Mouse (Mus musculus): ENCODE data around the gene Prex1.
A peak's percentile ranks its signal among the peaks of the same experiment; 100 is the strongest.

The Prex1 gene

DNA sequence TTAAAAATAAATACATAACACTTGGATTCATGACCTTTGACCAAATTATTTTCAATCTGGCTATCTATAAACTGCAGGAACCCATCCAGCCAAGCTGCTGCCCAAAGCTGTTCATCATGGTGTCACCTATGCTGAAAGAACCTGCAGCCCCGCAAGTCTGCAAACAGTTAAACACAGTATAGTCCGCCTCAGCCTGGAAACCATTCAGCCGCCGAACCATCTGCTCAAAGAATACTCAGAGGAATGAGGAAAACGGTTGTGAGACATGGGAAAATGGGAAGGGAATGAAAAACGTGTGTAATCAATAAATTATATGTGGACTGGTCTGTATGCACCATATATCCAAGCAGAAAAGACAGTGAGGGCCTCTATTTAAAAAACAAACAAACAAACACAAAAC, 13.3 kb upstream of the Prex1 start:
- no peak for DNase-seq (ENCODE audit: low spot score in 2 of 2)

DNA sequence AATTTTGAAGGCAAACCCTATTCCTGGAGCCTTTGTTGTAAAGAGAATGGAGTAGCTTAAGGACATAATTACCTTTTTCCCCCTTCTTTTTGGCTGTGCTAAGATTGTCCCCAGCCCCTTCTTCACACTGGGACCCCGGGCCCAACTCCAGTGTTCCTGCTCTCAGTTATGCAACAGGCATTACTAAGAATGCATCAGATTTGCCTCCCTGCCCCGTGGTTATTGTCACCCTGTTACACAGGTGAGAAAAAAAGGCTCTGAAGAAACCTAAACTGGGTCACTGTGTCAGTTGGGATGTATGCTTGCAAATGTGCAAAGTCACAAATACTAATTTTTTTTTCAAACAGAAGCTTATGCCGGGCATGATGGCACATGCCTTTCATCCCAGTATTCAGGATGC, 6.8 kb upstream of the Prex1 start:
- DNase-seq (ENCODE audit: low spot score in 2 of 2): no peak

DNA sequence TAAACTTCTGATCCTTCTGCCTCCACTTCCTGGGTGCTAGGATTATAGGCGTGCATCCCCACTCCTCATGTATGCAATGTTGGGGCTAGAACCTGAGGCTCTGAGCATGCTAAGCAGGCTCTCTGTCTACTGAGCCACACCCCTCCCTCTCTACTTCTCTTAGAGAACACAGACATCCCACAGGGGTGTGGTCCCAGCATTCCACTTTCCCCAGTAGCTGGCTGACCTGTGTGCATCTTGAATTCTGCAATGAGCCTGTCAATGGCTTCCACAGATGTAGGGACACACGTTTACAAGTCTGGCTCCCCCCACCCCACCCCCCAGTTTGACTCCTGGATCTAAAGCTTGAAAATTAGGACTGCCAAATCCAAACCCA, 6.3 kb upstream of the Prex1 start:
- no peak for DNase-seq (ENCODE audit: low spot score in 2 of 2)

DNA sequence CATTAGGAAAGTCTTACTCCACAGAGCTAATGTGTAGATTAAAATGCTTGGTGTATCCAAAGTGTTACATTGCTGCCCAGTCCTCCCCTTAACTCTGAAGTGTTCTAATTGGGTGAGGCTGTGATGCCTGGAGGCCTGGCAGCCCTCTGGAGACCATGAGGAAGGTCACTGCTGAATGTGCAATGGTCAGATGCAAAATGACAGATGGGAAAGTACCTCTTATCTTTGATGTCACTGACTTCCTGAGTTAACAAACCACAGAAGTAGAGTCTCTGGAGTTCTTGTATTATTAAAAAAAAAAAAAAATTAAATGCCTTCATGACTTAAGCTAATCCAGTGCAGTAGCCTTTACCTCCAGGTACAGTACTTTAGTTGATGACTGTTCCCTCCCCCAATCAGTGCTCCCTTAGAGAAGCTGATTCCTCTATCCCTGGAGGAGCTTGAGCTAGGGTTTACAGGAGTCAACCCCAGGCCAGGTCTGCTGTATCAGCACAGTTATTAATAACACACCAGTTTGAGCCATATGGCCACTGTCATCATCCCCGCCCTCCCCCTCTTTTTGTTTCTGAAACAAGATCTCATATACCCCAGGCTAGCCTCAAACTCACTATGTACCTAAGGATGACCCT, 5.8 kb upstream of the Prex1 start:
- no peak for DNase-seq (ENCODE audit: low spot score in 2 of 2)

DNA sequence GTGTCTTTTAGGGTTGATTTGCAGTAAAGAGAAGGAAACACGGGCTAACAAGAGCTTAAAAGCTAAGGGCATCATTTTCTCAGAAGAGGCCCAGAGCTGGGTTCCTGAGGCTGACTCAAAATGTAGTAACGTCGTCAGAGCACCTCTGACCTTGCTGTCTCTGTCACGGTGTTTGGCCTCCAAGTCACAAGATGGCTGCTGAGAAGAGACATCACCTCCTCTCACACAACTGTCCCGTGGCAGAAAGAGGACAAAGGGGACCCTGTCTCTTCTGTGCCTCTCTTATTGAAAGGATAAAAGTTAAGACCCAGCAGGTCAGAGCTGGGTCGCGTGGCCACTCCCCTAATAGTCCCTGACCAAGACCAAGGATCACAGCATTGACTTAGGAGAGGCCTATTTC, 2.4 kb upstream of the Prex1 start:
- DNase-seq (ENCODE audit: low spot score in 2 of 2): no peak

DNA sequence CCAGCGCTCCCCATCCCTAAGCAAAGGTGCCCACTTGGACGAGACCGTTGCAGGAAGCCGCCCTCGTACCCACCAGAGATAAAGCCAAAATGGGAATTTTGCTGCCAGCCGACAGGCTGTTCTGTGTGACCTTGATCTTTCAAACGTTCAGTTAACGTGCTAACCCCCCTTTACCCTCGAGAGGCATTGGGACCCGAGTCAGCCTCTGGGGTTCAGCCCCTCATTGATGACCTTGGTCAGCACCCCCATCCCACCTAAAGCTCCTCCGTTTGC, 731 bp upstream of the Prex1 start:
- DNase-seq (ENCODE audit: low spot score in 2 of 2): peak in 1 of 2 experiments; percentile 19

DNA sequence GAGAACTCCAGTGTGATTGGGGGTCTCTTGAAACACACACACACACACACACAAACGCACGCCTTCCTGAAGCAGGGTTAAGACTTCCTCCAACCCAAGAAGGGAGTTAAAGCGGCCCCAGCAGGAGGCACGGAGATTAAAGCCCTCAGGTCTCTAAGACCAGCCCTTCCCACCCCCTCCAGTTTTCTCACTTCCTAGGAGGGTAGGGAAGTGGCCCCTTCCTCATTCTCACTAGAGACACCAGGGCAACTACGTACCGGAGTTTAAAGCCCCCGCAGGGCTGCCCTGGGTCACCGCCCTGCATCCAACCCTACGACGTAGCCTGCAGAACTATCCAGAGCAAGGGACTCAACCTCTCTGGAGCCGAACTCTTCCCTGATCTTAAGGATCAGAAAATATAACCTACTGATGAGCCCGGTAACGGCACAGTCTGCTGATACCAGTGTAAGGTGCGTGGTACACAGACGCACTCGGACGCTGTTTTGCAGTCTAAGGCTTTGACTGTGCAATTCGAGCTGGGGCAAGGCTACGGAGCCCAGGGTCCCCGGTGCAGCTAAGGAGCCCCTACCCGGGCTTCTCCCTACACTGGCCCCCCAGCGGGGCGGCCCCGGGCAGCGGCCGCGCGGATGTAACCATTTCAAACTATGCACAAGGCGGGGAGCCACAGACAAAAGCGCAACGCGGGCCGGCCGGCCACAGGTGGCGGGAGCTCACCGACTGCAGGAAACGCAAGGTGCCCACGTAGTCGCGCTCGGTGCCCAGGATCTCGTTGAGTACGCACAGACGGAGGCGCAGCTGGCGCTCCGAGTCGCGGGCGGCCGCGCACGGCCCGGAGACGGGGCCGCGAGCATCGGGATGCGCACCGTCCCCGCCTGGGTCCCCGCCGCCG, 587 bp downstream of the Prex1 start:
- peak; percentile 29 to 43 for DNase-seq (ENCODE audit: low spot score in 2 of 2)

DNA sequence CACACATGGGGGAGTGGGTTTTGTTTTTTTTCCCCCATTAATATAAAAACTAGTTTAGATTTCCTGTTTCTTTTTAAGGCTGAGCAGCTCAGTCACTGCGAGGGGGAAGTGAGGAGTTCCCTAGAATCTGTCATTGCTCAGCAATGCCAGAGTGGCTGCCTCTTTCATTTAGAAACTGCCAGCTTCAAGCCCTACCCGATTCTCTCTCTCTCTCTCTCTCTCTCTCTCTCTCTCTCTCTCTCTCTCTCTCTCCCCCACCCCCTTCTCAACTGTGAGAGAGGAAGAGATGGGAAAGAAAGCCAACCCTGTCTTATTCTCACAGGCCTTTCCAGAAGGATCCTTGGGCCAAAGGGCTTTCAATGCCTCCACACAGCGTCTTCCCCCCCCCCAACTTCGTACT, 1.3 kb downstream of the Prex1 start:
- DNase-seq (ENCODE audit: low spot score in 2 of 2): no peak

DNA sequence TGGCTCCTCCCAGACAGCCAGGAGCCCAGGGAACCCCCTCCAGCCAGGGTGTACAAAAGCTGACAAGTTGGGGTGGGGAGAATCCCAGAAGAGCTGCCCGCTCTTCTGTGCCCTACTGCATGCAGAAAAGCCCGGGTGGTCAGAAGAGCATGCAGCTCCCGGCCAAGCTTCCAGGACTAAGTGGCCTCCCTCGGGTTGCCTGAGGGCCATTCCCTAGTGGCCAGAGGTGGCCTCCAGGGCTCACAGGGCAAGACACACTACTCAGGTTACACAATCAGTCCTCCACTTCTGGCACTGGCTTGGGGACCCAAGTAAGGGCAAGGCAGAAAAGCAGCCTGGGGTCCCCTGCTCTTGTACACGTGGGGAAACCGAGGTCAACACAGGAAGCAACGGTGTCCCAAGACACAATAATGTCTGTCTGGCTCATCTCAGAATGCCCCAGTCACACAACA, 1.9 kb downstream of the Prex1 start:
- no peak for DNase-seq (ENCODE audit: low spot score in 2 of 2)

DNA sequence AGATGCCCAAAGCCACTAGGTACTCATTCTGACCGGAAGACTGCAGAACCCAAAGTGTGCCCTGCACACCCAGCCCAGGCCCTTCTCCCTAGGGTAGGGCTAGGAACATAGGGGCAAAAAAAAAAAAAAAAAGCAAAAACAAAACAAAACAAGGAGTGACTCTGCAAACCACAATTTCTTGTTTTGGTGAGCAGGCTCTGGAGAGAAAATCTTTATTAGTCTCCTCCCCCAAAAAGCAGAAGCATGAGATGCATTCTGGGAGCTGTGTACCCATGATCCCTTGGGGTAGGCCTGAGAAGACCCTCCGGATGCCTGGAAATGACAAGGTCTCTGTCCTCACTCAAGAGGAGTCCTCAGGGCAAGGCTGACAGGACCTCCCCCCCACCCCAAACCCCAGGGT, 3.7 kb downstream of the Prex1 start:
- DNase-seq (ENCODE audit: low spot score in 2 of 2): no peak

DNA sequence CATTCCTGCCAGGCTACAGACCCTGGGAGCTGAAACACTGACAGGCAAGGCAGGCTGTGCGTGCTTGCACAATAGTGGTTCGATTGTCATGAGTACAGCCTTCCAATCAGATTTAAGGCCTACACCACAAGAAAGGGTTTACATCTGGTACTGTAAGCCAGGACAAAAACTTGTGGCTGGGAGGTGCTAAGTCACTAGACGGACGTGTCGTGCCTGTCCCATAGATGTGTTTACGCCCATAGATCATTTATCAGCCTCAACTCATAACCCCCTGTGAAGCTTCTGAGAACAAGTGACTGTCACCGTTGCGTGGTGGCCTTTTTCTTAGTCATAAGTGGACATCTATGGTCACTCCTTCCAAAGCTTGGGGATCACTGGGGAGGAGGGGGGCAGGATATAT, 5.3 kb downstream of the Prex1 start:
- DNase-seq (ENCODE audit: low spot score in 2 of 2): no peak

DNA sequence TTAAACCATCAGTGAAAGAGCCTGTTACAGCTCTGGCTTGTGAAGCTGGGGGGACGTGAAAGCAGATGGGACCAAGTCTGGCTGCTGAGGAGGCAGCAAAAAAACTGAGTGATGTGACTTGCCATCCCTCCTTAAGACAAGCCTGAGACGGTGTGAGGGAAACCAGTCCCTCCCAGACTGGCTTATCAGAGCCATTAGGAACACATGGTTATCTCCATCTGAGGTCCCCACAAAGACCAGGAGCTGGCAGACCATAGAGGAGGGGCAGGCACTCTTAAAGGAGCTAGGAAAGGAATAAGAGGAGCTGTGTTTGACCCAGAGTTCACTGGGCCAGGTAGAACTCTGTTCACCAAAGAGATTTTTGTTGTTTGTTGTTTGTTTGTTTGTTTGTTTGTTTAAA, 7.1 kb downstream of the Prex1 start:
- no peak for DNase-seq (ENCODE audit: low spot score in 2 of 2)

DNA sequence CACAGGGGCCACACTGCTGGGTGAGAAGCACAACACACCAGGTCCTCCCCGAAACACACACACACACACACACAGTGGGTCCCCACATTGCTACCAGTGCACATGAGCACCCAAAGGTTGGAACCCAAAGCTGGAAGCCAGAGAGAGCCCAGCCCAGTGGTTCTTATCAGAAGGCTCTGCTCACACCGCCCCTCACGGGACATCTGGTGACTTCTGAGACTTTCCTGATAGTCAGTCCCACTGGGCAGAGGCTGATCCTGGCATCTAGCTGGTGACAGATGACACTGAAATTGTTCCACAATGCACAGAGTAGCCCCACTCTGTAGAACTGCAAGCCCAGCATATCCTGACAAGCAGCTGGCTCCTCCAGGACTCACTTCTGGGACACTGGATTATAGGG, 10.1 kb downstream of the Prex1 start:
- no peak for DNase-seq (ENCODE audit: low spot score in 2 of 2)

DNA sequence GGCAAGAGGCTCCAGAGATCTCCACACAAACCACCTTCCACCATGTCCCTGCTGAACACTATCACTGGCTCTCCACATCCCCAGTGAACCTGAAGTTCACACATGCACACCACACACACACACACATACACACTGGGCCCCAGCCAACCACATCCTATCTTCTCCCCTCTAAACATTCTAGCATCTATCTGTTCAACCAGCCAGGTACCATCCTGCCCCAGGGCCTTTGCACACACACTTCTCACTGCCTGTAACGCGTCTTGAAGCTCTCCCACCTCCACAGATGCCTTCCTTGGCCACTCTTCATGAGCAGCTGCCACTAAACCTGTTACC, 11.6 kb downstream of the Prex1 start:
- DNase-seq (ENCODE audit: low spot score in 2 of 2): no peak

DNA sequence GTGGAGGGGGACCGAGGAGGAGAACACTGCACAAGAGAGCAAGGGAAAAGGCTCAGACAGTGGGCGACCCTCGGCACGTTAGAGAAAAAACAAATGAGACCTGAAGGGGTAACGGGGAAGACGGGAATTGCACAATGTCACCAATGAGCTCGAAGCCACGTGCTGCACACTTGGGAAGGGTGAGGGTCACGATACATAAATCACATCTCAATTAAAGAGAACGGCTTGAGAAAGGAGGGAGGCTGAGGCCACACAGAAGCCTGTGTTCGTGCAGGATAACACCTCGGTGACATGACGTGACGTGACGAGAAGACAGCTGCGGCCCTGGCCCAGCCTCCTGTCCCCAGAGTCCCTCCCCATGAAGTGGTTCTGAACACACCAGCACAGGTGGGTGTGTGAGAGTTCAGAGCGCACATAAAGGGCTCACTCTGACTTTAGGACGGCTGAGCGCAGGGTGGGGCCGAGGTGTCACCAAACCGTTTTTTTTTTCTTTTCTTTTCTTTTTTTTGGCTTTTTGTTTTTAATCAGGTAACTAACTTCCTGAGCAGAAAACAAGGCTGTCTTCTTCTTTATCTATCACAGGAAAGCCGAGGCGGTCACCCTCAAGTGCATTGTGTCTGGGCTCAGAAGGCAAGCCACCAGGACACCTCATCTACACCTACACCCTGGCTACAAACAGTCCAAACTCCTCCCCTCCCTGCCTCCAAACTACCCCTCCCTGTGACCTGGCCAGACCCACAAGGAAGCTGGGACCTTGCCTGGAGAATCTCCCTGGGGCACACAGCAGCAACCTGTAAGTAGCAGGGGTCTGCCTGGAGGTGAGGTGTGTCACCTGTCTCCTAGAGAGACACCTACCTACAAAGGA, 12.2 kb downstream of the Prex1 start:
- no peak for DNase-seq (ENCODE audit: low spot score in 2 of 2)

DNA sequence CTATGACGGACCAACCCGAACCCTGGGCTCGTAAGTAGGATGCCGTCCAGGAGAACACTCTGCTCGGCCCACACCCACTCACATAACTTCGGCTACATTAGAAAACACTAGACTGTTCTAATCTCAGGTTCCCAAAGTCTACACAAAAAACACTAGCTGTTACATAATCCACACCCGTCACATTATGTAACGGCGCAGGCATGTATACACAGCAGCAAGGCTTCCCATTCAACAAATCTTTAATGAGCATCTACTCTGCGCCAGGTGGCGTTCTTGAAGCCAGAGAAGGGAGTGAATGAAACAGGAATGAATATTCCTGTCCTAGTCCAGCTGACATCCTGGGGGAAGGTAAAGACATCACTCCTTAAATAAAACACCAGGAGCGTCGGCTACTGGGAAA, 12.9 kb downstream of the Prex1 start:
- DNase-seq (ENCODE audit: low spot score in 2 of 2): no peak

DNA sequence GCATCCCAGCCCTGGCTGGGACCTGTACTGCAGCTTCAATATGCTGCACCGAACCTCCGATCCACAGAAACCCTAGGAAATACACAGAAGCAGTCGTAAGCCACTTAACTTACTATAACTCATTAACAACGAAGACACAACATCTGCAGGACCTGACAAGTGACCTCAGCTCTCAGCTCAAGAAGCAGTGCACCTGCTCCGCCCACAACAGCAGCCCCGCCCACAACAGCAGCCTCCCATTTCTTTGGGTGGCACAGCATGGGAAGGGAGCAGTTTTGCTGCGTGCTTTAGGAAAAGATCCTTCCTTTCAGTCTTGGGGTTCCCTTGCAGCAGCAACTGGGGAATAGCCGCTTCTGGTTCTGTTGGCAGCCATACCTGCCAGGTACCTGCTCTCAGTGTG, 13.5 kb downstream of the Prex1 start:
- DNase-seq (ENCODE audit: low spot score in 2 of 2): no peak

DNA sequence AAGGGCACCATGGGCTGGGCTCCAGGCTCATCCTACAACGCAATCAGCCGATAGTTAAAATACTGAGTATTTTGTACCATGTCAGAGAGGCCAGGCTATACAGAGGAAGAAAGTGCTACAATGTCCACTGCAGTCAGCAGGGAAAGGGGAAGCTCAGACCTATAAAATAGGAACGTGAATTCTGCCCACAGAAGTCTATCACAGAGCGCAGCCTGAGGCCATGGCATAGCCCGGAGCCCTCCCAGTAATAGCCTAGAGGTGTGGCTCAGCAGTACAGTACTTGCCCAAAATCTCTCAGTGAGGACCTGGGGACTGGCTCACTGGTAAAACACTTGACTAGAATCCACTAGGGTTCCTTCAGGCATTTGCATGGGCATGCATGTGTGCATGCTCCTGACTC, 14.1 kb downstream of the Prex1 start:
- DNase-seq (ENCODE audit: low spot score in 2 of 2): no peak

DNA sequence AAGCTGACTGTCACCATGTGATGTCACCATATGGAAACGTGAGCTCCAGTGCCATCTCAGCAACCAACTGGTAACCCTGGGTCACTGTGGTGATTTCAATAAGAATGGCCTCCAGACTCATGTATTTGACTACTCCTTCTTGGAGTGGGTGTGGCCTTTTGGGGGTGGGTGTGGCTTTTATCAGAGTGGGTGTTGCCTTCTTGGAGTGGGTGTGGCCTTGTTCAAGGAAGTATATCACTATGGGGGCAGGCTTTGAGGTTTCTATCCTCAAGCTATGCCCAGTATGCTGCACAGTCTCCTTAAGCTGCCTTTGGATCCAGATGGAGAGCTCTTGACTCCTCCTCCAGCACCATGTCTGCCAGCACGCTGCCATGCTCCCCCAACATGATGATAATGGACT, 19.0 kb downstream of the Prex1 start:
- no peak for DNase-seq (ENCODE audit: low spot score in 2 of 2)

DNA sequence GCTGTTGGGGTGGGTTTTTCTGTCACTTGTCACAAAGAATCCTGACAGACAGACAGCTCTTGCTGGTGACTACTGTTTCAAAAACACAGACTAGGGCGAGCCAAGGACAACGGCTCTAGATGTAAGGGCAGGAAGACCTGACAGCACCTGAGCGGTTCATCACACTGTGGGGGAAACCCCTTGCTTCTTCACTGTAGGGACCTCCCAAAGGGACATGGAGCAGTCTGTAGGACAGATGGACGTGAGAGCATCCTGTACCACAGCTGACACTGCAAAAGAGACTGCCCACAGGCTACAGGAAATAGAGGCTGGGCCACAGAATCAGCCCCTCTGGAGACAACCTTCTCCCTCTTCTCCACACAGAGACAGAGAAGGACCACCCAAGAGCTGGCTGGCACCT, 20.2 kb downstream of the Prex1 start:
- no peak for DNase-seq (ENCODE audit: low spot score in 2 of 2)

DNA sequence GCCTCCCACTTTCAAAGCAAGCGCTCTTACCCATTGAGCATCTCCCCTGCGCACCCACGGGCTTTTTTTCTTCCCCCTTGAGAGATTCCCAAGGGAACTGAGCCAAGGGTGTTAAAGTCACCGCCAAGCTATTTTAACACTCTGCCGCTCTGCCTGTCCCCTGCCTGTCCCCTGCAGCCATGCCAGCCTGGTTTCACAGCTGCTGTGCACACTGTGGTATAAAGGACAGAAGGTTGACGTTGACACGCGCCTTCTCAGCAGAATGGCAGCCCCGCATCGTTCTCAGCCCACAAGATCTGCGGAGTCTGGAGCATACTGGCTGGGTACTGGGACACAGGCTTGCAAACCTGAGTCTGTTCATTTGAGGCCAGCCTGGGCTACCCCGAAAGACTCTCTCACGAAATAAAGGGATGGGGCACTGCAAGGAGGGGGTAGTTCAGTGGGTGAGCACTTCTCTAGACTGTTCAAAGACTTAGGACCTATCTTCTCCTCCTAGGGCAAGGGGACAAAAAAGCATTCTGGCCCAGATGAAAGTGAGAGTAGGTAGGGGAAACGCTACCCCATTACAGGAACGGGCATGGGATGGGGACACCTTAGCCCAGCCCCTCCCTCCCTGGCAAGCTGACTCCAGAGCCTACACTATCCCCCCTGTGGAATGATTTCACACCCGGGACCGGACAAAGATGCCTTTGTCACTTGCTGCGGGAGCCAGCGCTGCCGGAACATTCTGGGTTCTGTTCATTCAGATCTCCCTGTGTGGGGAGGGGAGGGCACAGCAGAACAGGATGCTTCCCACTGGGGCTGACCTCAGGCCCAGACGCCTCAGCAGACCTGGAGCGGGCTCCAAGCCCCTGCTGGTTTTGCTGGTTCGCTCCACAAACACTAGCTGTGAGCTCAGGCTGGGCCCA, 21.8 kb downstream of the Prex1 start:
- peak in 1 of 2 experiments; percentile 44 for DNase-seq (ENCODE audit: low spot score in 2 of 2)

DNA sequence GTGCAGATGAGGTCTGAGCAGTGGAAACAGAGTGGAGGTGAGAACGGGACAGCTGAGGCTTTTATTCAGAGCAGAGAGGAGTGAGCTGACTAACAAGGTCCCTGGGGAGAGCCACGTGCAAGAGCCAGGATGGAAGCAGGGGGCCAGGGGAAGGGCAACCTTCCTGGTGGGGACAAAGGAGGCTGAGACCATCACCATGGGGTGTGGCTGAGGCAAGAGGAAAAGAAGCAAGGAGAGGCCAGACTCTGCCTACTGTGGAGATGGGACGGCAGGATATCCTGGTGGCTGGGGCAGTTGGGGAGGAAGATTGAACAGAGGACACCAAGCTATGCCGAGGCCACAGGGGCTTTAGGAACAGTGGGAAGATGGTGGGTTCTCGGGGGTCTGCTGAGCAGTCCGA, 26.7 kb downstream of the Prex1 start:
- no peak for DNase-seq (ENCODE audit: low spot score in 2 of 2)
